Mouse (Mus musculus): Measurements from ENCODE around the gene Sec61g.

DNA sequence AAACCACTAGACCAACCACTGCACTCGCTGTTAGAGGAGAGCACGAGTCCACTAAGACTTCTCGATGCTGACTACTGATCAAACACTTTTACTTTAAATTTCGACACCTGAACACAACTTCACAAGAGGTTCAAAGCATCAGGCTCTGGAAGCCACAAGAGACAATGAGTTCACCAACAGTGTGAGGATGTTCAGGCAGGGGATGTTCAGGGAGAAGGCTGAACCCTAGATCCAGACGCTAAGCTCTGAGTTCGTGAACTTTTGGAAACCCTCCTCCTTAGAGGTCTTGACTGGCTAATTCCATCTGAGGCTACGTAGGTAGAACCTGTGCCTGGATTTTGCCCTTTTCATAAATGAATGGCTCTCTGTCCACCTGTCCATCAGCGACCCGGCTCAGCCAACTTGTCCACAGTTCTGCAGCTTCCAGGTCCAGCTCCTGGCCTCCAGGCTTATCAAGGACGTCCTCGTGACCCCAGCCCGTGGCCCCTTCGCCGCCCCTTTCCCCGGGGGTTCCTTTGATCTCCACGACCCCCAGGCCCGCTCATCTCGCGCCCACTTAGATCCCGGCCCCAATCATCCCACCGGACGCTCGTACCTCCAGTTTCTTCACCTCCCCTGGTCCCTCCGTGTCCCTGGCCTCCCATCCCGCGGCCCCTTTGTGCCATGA, 766 bp downstream of the Sec61g start:
- no peak for TF ChIP-seq ZNF384 (IDR thresholded peaks at IDR 0.05; ENCODE audit: low read depth, low read length)
- TF ChIP-seq ZC3H11A (IDR thresholded peaks at IDR 0.05; ENCODE audit: borderline replicate concordance, low read depth, low read length), result no peak
- no peak for TF ChIP-seq CHD2 (IDR thresholded peaks at IDR 0.05; ENCODE audit: low read depth, low read length)

All from ES-E14 (cell line).